In the genomic region with DNA sequence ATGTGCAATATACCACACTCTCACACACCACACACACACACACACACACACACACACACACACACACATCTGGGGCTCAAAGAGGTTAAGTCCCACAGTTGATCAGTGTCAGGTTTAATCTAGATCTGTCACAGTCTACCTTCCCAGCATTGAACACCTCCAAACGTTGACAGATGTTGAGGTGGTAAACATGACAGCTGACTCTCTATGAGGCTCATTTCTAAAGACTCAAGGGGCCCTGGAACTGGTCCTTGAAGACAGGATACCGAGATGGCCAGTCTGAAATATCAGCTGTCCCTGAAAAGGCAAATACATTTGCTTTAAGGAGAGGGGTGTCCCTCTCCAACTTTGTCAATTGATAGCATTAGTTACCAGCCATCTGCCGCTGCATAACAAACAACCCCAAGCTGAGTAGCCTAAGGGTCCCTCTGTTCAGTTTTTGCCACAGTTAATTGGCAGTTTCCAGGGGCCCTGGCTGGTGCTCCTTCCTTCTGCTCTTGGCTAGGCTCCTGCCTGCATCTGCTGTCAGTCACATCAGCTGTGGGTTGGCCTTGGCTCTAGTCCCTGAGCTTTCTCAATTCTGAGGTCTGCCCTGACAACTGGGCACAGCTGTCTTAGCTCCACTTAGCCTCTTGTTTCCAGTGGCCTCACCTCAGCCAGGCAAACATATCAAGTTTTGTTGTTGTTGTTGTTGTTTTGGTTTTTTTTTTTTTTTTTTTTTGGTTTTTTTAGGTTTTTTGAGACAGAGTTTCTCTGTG, we compare ENCODE assay signal across 7 mouse cellular contexts.
DNase-seq lines count a peak whose midpoint lies in the region; ATAC-seq lines count a peak whose summit lies in the region.

No protein-coding gene starts in this region.

- DNase-seq in layer of hippocampus, postnatal 14 days (ENCODE audit: low spot score in 2 of 2) = peak; percentile 57 to 77
- no peak for DNase-seq in layer of hippocampus, postnatal 25 days (ENCODE audit: extremely low spot score in 1 of 2, low spot score in 1 of 2)
- DNase-seq in adrenal gland, postnatal 14 days = peak; percentile 69
- no peak for DNase-seq in left cerebral cortex, adult 8-10 months (ENCODE audit: low spot score in 2 of 2)
- DNase-seq in embryo, embryonic 11 days = no peak

- peak; percentile 80 for ATAC-seq in granulocyte monocyte progenitor cell, adult 5-6 weeks (replicated peaks; ENCODE audit: poor library complexity, severe bottlenecking)
- ATAC-seq in megakaryocyte, adult 5-6 weeks (ENCODE audit: poor library complexity, severe bottlenecking) = peak; percentile 51; the same call in 1 of the 2 replicates

Comparison
In these comparisons a context has a peak if more than half of its experiments do, and no peak if none do; other contexts are left out.
1. DNase-seq: peak in layer of hippocampus, postnatal 14 days (2 of 2) and adrenal gland, postnatal 14 days (single experiment); none in layer of hippocampus, postnatal 25 days (0 of 2), left cerebral cortex, adult 8-10 months (0 of 2) and embryo, embryonic 11 days (single experiment).